Mouse (Mus musculus): ENCODE data around the gene Wfdc9. TPM values are rescaled to one million over a fixed set of nuclear protein-coding genes. Genes with fewer than 3 reads are reported as not detected.

Wfdc9 gene
- polyA plus RNA-seq, 1 experiment from 2014 or later = not detected

DNA sequence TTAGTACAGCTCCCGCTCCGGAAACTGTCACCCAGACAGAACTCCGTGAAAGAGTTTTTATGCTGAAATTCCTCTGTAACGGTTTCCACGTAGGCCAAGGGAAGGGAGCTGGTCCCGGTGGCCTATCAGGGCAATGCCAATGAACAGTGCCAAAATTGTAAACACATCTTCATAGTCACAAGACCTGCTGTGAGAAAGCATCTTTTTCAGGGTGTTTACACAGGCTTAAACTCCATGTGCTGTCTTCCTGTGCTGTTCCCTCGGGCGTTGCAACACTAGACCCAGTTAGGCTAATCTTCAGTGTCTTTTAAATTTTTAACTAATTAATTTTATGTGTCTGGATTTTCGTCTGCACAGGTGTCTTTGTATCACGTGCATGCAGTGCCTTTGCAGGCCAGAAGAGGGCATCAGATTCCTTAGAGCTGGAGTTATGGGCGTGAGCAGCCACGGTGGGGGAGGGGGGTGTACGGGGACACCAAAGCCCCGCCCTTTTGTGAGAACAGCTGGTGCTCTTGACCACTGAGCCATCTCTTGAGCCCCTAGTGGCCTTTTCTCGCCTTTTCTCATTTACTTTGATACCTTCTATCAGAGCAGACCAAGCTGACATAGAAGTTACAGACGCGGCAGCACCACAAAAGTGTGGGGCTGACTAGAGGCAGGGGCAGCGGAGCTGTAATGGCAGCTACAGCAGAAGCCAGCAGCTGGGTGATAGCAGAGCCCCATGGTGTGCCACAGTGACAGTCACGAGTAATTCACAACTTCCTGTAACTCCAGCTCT is 22.7 kb upstream of the Wfdc9 start:
- H3K36me3 ChIP-seq (ENCODE audit: control insufficient read depth, insufficient read depth, low read length) = no peaks in the 10 kb centered on the region
- 20% methylated on average over 19 of the region's 19 CpGs for WGBS
- no peak overlapping the region for H3K27ac ChIP-seq (replicated peaks; ENCODE audit: low read depth, low read length)
- no peak overlapping the region for H3K9ac ChIP-seq (ENCODE audit: low read length)
- no peaks in the 10 kb centered on the region for H3K27me3 ChIP-seq (ENCODE audit: control insufficient read depth, insufficient read depth, low read length)
- H3K9me3 ChIP-seq (ENCODE audit: control insufficient read depth, low read length) = no peaks in the 10 kb centered on the region
- H3K4me3 ChIP-seq (ENCODE audit: low read depth, low read length) = no peak overlapping the region
- DNase-seq (ENCODE audit: low spot score) = peak; percentile 81
- H3K4me1 ChIP-seq (ENCODE audit: control insufficient read depth, insufficient read depth, low read length) = no peaks in the 10 kb centered on the region
- H3K4me2 ChIP-seq (ENCODE audit: low read depth, severe bottlenecking) = peak overlapping the region; percentile 45
- ATAC-seq (ENCODE audit: insufficient number of reproducible peaks, low FRiP score, low TSS enrichment, low read depth) = peak; percentile 47; the same call in 1 of the 2 replicates

DNA sequence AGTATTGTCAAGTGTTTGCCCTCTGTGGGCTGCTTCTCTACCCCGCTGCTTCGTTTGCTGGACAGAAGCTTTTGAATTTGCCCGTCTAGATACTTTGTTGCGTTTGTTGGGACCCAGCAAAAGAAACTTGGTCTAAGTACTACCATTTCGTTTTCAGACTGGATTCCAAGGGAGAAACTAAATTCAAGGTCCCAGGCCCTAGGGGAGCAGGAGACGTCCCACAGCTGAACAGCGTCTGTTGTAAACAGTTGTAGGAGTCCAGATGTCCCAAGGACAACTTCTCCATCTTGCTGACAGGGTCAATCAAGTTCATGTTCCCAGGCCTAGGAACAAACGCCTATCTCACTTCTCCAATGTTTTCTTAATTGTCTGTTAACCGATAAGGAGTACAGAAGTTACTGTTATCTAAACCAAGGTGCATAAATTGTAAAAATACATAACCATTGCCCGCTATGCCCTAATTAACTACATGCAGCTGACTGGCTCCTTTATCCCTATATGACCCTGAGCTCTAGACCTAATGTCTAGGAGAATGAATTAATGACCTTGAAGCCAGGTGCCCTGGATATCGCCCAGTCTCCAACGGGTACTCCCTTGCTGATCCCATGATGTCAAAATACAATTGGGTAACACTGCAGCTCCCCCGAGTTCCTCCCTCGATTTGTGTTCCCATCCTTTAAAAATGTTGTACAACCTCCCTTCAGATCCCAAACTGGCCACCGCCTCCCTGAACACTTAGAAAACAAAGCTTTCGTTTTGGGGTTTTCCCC is 20.7 kb upstream of the Wfdc9 start:
- Histone ChIP-seq H3K9me3 (ENCODE audit: control insufficient read depth, low read length) (no peaks in the 10 kb centered on the region), H3K9ac (ENCODE audit: low read length) (no peak overlapping the region), H3K27me3 (ENCODE audit: control insufficient read depth, insufficient read depth, low read length) (no peaks in the 10 kb centered on the region), H3K4me1 (ENCODE audit: control insufficient read depth, insufficient read depth, low read length) (no peaks in the 10 kb centered on the region), H3K4me3 (ENCODE audit: low read depth, low read length) (no peak overlapping the region), H3K4me2 (ENCODE audit: low read depth, severe bottlenecking) (no peak overlapping the region), H3K36me3 (ENCODE audit: control insufficient read depth, insufficient read depth, low read length) (no peaks in the 10 kb centered on the region), H3K27ac (replicated peaks; ENCODE audit: low read depth, low read length) (no peak overlapping the region)
- WGBS = 86% methylated on average over 16 of the region's 16 CpGs
- no peak for ATAC-seq (ENCODE audit: insufficient number of reproducible peaks, low FRiP score, low TSS enrichment, low read depth)
- DNase-seq (ENCODE audit: low spot score) = no peak

DNA sequence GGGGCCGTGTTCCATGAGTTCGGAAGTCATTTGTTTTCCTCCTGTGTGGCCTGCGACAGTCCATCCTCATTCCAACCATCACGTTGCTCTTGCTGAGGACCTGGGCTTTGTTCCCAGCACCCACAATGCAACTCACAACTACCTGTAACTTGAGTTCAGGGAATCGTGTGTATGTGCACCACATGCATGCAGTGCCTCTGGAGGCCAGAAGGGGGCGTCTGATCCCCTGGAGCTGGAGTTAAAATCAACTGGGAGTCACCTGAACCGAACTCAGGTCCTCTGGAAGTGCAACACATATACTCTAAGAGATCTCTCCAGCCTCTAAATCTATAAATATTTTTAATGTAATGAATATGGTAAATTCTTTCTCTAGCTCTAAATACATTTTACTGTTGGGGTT is 19.7 kb upstream of the Wfdc9 start:
- no peak overlapping the region for H3K9ac ChIP-seq (ENCODE audit: low read length)
- H3K4me3 ChIP-seq (ENCODE audit: low read depth, low read length) = no peak overlapping the region
- H3K27ac ChIP-seq (replicated peaks; ENCODE audit: low read depth, low read length) = no peak overlapping the region
- H3K4me2 ChIP-seq (ENCODE audit: low read depth, severe bottlenecking) = no peak overlapping the region
- H3K4me1 ChIP-seq (ENCODE audit: control insufficient read depth, insufficient read depth, low read length) = no peaks in the 10 kb centered on the region
- no peaks in the 10 kb centered on the region for H3K9me3 ChIP-seq (ENCODE audit: control insufficient read depth, low read length)
- ATAC-seq (ENCODE audit: insufficient number of reproducible peaks, low FRiP score, low TSS enrichment, low read depth) = no peak
- WGBS = 81% methylated on average over 7 of the region's 7 CpGs
- H3K27me3 ChIP-seq (ENCODE audit: control insufficient read depth, insufficient read depth, low read length) = no peaks in the 10 kb centered on the region
- no peak for DNase-seq (ENCODE audit: low spot score)
- no peaks in the 10 kb centered on the region for H3K36me3 ChIP-seq (ENCODE audit: control insufficient read depth, insufficient read depth, low read length)

- Histone ChIP-seq H3K27me3 (ENCODE audit: control insufficient read depth, insufficient read depth, low read length) (no peaks in the 10 kb centered on the region), H3K9ac (ENCODE audit: low read length) (no peak within 1 kb of the TSS), H3K4me1 (ENCODE audit: control insufficient read depth, insufficient read depth, low read length) (no peaks in the 10 kb centered on the region), H3K27ac (replicated peaks; ENCODE audit: low read depth, low read length) (no peak within 1 kb of the TSS), H3K9me3 (ENCODE audit: control insufficient read depth, low read length) (no peaks in the 10 kb centered on the region), H3K4me2 (ENCODE audit: low read depth, severe bottlenecking) (no peak within 1 kb of the TSS), H3K4me3 (ENCODE audit: low read depth, low read length) (no peak within 1 kb of the TSS), H3K36me3 (ENCODE audit: control insufficient read depth, insufficient read depth, low read length) (no peaks in the 10 kb centered on the region)
- DNase-seq (ENCODE audit: low spot score) (no peak), ATAC-seq (ENCODE audit: insufficient number of reproducible peaks, low FRiP score, low TSS enrichment, low read depth) (no peak)
- WGBS = 77% methylated on average over 7 of the region's 7 CpGs
Observed at GRCm38 (mm10) chr2:164673987-164674386, 17.6 kb upstream of the Wfdc9 start, which contains the start of gene Wfdc11. Wfdc11 (minus strand) TSS chr2:164674087.

DNA sequence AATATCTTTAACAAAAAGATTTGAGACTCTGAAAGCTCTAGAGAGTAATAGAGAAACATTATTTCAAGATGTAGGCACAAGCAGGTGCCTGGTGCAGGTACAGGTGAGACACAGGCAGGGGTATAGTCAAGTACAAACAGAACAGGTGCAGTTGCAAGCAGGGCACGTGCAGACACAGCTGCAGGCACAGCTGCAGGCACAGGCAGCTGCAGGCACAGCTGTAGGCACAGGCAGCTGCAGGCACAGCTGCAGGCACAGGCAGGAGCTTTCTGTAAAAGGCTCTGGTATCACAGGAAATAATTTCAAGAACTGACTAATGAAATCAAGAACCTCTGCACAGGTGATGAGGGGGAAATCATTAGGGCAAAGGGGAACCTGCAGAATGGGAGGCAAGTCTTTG is 14.6 kb upstream of the Wfdc9 start:
- H3K9me3 ChIP-seq (ENCODE audit: control insufficient read depth, low read length) = no peaks in the 10 kb centered on the region; the same call in 1 of the 2 replicates
- no peak overlapping the region for H3K4me3 ChIP-seq (ENCODE audit: low read depth, low read length)
- H3K9ac ChIP-seq (ENCODE audit: low read length) = no peak overlapping the region
- H3K4me1 ChIP-seq (ENCODE audit: control insufficient read depth, insufficient read depth, low read length) = no peaks in the 10 kb centered on the region
- 28% methylated on average over 1 of the region's 1 CpGs for WGBS
- no peak overlapping the region for H3K27ac ChIP-seq (replicated peaks; ENCODE audit: low read depth, low read length)
- DNase-seq (ENCODE audit: low spot score) (peak; percentile 25), ATAC-seq (ENCODE audit: insufficient number of reproducible peaks, low FRiP score, low TSS enrichment, low read depth) (no peak)
- H3K36me3 ChIP-seq (ENCODE audit: control insufficient read depth, insufficient read depth, low read length) = no peaks in the 10 kb centered on the region
- H3K4me2 ChIP-seq (ENCODE audit: low read depth, severe bottlenecking) = no peak overlapping the region
- no peaks in the 10 kb centered on the region for H3K27me3 ChIP-seq (ENCODE audit: control insufficient read depth, insufficient read depth, low read length)

DNA sequence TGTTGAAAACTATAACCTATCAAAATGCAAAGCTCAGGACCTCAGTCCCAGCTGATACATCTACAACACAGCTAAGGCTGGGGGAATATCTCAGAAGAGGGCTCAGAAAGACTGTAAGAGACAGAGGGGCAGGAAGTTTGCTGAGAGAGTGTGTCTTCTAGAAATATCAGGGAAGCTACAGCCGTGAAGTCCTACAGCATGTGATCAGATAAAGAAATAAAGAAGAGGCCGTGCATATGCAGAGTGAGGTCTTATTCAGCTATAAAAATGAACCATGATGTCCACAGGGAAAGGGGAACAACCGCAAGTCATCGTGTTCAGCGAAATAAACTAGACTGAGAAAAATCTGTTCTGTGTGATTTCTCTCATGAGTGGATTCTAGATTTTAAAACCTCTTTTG is 13.9 kb upstream of the Wfdc9 start:
- H3K27ac ChIP-seq (replicated peaks; ENCODE audit: low read depth, low read length) = no peak overlapping the region
- no peaks in the 10 kb centered on the region for H3K4me1 ChIP-seq (ENCODE audit: control insufficient read depth, insufficient read depth, low read length)
- no peak overlapping the region for H3K9ac ChIP-seq (ENCODE audit: low read length)
- no peaks in the 10 kb centered on the region for H3K36me3 ChIP-seq (ENCODE audit: control insufficient read depth, insufficient read depth, low read length)
- ATAC-seq (ENCODE audit: insufficient number of reproducible peaks, low FRiP score, low TSS enrichment, low read depth) (no peak), DNase-seq (ENCODE audit: low spot score) (no peak)
- no peaks in the 10 kb centered on the region; the same call in 1 of the 2 replicates for H3K9me3 ChIP-seq (ENCODE audit: control insufficient read depth, low read length)
- 88% methylated on average over 5 of the region's 5 CpGs for WGBS
- H3K4me3 ChIP-seq (ENCODE audit: low read depth, low read length) = no peak overlapping the region
- no peaks in the 10 kb centered on the region for H3K27me3 ChIP-seq (ENCODE audit: control insufficient read depth, insufficient read depth, low read length)
- no peak overlapping the region for H3K4me2 ChIP-seq (ENCODE audit: low read depth, severe bottlenecking)

DNA sequence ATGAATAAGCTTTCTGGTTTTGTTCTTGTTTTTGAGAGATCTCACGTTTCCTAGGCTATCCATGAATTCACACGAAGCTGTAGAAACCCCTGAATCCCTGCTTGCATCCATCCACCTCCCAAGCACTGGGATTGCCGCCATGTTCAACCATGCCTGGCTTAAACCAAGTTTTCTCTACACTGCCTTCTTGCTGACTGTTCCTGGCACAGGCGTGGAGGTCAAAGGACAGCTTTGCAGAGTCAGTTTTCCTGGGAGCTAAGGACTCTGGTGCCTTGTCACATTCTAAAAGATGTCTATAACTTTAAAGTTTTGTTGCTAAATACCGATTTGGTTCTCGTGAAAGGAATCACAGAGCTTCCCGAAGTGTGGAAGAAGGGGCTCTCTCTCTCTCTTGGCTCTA is 8.5 kb upstream of the Wfdc9 start:
- Histone ChIP-seq H3K4me1 (ENCODE audit: control insufficient read depth, insufficient read depth, low read length) (no peaks in the 10 kb centered on the region), H3K9me3 (ENCODE audit: control insufficient read depth, low read length) (no peaks in the 10 kb centered on the region; the same call in 1 of the 2 replicates), H3K27me3 (ENCODE audit: control insufficient read depth, insufficient read depth, low read length) (no peaks in the 10 kb centered on the region), H3K9ac (ENCODE audit: low read length) (no peak overlapping the region), H3K4me3 (ENCODE audit: low read depth, low read length) (no peak overlapping the region), H3K36me3 (ENCODE audit: control insufficient read depth, insufficient read depth, low read length) (no peaks in the 10 kb centered on the region), H3K27ac (replicated peaks; ENCODE audit: low read depth, low read length) (no peak overlapping the region), H3K4me2 (ENCODE audit: low read depth, severe bottlenecking) (no peak overlapping the region)
- DNase-seq (ENCODE audit: low spot score) = no peak
- 89% methylated on average over 7 of the region's 7 CpGs for WGBS
- no peak for ATAC-seq (ENCODE audit: insufficient number of reproducible peaks, low FRiP score, low TSS enrichment, low read depth)

DNA sequence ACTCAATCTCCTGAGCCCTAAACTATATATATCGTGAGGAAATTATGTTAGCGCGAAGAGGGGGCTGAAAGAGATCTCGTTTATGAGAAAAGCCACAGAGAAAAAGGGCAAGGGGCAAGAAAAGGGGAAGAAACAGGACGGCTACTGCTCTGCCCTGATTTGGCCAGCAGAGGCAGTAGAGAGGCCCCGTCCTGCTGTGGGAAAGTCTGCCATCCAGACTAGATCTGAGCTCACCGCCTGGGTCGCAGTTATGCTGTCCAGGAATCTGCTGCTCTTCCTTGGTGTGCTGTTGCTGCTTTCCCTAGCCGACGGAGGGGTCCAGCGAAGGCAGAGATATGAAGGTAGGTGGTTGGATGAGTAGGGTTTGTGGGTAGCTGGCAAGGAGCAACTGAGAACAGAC is 525 bp downstream of the Wfdc9 start, which contains the start of gene Wfdc10:
TSS of gene Wfdc10 (plus strand) at position 189 of the 400 bp plus-strand sequence.
- H3K27ac ChIP-seq (replicated peaks; ENCODE audit: low read depth, low read length) = no peak within 1 kb of the TSS
- 17% methylated on average over 11 of the region's 11 CpGs for WGBS
- no peaks in the 10 kb centered on the region for H3K36me3 ChIP-seq (ENCODE audit: control insufficient read depth, insufficient read depth, low read length)
- DNase-seq (ENCODE audit: low spot score) = peak; percentile 76
- no peaks in the 10 kb centered on the region for H3K9me3 ChIP-seq (ENCODE audit: control insufficient read depth, low read length)
- no peaks in the 10 kb centered on the region for H3K27me3 ChIP-seq (ENCODE audit: control insufficient read depth, insufficient read depth, low read length)
- no peak within 1 kb of the TSS for H3K9ac ChIP-seq (ENCODE audit: low read length)
- no peak within 1 kb of the TSS for H3K4me2 ChIP-seq (ENCODE audit: low read depth, severe bottlenecking)
- no peaks in the 10 kb centered on the region for H3K4me1 ChIP-seq (ENCODE audit: control insufficient read depth, insufficient read depth, low read length)
- H3K4me3 ChIP-seq (ENCODE audit: low read depth, low read length) = no peak within 1 kb of the TSS
- no peak for ATAC-seq (ENCODE audit: insufficient number of reproducible peaks, low FRiP score, low TSS enrichment, low read depth)

Measured in limb, embryonic 11.5 days (tissue).